Mouse (Mus musculus) frontal cortex, postnatal 36 days (tissue): ENCODE results near the gene Rorc.

Experiments used
- DNase-seq, 2 experiments: peaks; one replicate each; pipeline ENCODE4 v3.0.0; 2022; ENCODE audit warnings: low spot score in 2 of 2

Gene Rorc

GRCm38 (mm10) chr3:94372641-94373040 is at the start of gene Rorc:
Gene Rorc (plus strand): TSS chr3:94372794.
- no peak for DNase-seq

DNA sequence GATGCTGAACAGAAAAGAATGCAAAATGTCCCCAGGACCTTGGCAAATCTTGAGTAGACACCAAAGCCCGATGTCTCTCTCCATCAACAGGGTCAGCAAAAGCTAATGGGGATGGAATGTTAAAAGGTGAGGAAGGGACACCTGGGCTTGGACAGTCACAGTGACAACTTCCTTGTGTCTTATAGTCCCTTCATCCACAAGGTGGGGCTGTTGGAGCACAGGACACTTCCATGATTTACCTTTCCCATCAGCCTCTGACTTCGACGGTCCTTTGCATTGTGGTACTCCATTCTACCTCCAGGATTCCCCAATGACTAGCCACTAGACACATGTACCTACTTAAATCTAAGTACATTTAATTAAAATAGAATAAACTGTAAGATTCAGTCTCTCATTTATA is 43.9 kb upstream of the Rorc start:
- DNase-seq = no peak

GRCm38 (mm10) chr3:94334442-94334841 is 38.2 kb upstream of the Rorc start:
- DNase-seq = no peak

DNA sequence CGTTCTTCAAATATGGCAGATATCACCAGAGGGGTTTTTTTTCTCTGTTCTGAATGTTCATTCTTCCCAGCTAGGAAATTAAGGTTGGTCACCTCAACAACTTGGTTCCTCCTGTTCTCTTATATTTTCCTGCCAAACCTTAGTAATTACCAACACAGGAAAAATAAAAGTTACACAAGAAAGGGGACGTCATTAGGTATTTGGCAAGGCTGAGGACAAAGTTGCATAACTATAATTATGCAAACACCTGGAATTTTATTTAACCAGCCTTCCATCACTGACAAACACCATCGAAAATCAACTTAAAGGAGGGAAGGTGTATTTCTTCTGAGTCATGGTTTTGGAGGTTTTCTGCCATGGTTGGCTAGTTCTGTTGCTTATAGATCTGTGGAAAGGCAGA is 34.1 kb upstream of the Rorc start:
- DNase-seq = no peak

- DNase-seq = no peak
Observed at GRCm38 (mm10) chr3:94341959-94342422, 30.6 kb upstream of the Rorc start, which contains the start of gene Them5. Gene Them5 (plus strand): TSS chr3:94342099.

DNA sequence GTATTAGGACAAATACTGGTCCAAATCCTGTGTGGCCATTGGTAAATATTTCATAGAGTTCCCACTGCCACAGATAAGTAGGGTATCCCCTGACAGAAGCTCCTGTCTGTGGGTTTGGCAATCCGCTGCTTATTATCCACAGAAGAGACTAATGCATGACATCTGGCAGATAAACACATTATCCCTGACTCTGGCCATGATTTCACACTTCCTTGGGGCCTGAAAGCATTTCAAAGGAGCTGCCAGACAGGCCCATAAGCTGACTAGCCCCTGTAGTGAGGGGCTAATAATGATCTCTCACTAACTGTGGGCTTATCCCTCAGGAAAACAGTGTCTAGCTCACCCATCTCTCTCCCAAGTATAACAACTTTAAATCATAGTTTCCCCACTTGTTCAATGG is 30.0 kb upstream of the Rorc start:
- no peak for DNase-seq

GRCm38 (mm10) chr3:94344182-94344581 is 28.4 kb upstream of the Rorc start:
- DNase-seq = no peak

GRCm38 (mm10) chr3:94344897-94345296 is 27.7 kb upstream of the Rorc start:
- DNase-seq = no peak

DNA sequence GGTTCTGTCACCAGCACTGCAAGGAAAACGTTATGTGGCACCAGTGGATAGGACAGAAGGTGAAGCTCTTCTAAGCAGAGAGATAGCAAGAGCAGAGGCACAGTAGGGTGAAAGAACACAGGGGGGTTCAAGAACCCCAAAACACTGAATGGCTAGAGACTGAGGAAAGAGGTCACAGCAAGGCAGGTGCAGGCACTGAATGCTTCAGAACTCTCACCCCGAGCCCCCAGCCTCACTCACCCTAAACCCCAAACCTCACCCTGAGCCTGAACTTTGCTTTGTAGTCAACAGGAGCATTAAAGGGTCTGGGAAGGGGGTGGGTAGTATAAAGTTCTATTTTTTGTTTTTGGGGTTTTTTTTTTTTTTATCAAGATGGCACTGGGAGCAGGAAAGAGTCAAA is 24.4 kb upstream of the Rorc start:
- no peak for DNase-seq

DNA sequence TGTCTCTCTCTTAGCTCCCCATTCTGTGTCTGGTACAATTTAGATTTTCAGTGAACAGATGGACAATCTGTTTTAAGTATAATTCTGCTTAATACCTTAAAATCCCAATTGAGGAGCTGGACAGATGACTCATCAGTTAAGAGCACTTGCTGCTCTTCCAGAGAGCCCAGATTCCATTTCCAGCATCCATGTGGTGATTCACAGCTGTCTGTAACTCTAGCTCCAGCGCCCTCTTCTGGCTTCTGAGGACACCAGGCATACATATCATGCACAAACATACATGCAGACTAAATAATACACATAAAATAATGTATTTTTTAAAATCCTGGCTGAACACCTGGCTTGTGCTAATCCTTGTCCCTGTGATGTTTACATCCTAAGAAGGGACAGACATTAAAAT is 11.8 kb upstream of the Rorc start:
- no peak for DNase-seq

GRCm38 (mm10) chr3:94362138-94362537 is 10.5 kb upstream of the Rorc start, which contains the start of gene C2cd4d:
Gene C2cd4d (plus strand): TSS chr3:94362438.
- no peak for DNase-seq

DNA sequence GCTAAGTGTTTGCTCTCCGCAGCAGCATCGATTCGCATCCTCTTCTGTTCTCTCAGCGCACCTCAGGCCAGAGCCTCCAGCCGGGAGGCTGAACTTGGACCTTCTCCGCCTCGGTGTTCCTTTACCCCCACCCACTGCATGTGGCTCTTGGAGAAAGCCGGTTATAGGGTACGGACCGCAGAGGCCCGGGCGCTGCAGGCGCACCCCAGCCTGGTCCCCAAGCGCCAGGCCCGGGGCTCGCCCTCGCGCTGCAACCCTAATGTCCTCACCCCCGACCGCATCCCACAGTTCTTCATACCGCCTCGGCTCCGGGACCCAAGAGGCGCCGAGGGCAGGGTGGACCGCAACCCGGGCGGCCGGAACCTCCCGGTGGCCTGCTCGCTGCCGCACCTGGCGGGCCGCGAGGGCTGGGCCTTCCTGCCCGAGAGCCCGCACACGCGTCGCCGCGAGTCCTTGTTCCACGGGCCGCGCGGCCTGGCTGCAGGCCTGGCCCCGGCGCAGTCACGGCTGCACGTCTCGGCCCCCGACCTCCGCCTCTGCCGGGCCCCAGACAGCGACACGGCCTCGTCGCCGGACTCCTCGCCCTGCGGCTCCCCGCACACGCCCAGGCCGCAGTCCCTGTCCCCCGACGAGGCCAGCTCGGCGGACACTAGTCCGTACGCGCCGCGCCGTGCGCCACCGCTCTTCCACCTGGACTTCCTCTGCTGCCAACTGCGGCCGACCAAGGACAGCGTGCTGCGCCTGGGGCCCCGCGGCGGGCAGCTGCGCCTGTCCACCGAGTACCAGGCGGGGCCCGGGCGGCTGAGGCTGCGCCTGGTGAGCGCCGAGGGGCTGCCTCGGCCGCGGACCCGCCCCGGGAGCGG is 9.1 kb upstream of the Rorc start:
- DNase-seq = peak; percentile 28 to 31

DNA sequence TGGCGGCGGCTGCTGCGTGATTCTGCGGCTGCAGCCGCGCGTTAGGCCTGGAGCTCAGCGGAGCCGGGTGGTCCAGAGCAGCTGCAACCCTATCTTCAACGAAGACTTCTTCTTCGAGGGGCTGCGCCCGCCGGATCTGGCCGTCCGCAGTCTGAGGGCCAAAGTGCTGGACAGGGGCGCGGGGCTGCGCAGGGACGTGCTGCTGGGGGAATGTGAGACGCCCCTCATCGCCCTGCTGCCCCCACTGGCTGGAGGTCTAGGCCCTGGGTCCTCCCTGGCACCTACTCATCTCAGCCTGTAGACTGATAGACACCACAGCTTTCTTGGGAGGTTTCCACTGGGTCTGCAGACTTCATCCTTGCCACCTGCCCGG is 8.5 kb upstream of the Rorc start:
- no peak for DNase-seq

GRCm38 (mm10) chr3:94366761-94367160 is 5.8 kb upstream of the Rorc start:
- DNase-seq = peak; percentile 81 to 87

DNA sequence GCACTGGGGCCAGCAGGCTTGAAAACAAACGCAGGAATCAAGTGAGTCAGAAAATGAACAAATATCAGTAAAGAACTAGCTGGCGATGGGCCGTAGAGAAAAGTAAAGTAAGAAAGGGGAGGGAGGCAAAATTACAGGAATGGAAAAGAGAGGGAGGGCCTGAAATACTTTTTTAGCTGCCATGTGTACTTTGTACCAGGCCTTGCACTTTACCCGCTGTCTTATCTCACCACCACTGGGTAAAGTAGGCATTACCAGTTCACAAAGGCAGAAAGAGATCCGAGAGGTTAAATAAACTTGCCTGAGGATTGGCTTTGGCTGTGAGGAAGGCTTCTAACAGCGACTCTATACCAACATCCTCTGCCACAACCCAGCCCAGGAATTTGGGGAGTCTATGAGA is 5.1 kb upstream of the Rorc start:
- DNase-seq = no peak

GRCm38 (mm10) chr3:94368631-94369030 is 4.0 kb upstream of the Rorc start:
- DNase-seq = no peak

- DNase-seq = no peak
Observed at GRCm38 (mm10) chr3:94369709-94370108, 2.9 kb upstream of the Rorc start.

GRCm38 (mm10) chr3:94371637-94372036 is 957 bp upstream of the Rorc start:
- peak in 1 of 2 experiments; percentile 13 for DNase-seq

- DNase-seq = no peak
Observed at GRCm38 (mm10) chr3:94372038-94372437, 556 bp upstream of the Rorc start.

DNA sequence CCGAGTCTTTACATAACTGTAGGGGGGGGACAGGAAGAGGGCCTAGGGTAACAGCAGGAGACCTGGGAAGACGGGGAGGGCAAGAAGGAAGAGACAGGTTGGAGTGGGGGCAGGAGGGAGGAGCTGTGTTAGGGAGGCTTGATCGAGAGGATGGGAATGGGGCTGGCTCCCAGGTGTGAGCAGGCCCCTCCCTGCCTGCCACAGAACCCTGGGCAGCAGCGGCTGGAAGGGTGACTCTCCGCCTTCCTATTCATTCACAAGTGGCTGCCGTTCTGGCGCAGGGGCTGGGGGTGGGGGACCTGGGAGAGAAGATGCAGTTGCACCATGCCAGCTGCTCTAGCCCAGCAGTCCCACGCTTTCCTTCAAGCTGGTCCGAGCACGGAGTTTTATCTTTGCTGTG is 496 bp downstream of the Rorc start:
- peak in 1 of 2 experiments; percentile 19 for DNase-seq

- no peak for DNase-seq
Observed at GRCm38 (mm10) chr3:94373597-94374011, 1.0 kb downstream of the Rorc start.

GRCm38 (mm10) chr3:94374636-94375035 is 2.0 kb downstream of the Rorc start:
- DNase-seq = no peak

- DNase-seq = no peak
Observed at GRCm38 (mm10) chr3:94375146-94375545, 2.6 kb downstream of the Rorc start.

- no peak for DNase-seq
Observed at GRCm38 (mm10) chr3:94375861-94376260, 3.3 kb downstream of the Rorc start.
